Mouse (Mus musculus): Measurements from ENCODE around the gene Ghrh. TPM values are rescaled to one million over a fixed set of nuclear protein-coding genes. Genes with fewer than 3 reads are reported as not detected.

Gene Ghrh
- polyA plus RNA-seq, 2 experiments from 2014 or later: not detected

DNA sequence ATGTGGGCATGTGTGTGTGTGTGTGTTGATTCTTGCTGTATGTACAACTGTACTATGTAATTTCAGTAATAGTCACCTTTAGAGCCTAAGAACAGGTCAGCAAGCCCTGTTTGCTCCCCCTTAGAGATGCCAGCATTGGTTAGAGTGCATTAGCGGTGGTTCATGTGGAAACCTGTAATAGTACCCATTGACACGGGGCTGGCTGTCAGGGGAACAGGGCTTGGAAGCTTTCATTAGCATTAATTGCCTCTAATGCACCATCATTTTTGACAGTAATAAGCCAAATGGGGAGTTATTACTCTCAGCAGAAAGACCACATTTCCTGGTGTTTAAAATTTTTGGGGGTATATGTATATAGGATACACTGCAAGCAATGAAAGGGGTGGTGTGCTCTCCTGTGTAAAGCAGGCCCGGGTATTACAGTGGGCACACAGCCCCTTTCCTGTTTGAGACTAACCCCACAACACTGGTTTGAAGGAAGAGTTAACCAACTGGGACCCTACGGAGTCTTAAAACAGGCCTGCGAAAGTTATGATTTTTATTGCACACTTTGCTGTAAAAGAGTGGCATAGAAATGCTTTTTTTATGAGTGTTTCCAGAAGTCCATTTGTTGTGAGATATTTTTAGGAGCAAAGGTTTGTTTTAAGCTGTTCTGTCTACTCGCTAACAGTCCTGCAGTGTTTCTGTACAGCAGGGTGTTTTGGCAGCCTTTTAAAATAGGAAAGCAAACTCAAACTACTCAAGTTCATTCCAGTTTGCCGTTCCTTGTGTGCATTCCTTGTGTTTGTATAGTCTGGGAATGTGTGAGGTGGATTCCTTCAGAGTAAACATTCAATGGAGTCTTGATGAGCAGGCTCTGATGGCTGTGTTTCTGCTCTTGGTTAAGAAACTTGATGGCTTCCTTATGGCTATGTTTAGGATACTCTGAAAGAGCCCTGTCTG lies 40.9 kb downstream of the Ghrh start:
- no peak for ATAC-seq

DNA sequence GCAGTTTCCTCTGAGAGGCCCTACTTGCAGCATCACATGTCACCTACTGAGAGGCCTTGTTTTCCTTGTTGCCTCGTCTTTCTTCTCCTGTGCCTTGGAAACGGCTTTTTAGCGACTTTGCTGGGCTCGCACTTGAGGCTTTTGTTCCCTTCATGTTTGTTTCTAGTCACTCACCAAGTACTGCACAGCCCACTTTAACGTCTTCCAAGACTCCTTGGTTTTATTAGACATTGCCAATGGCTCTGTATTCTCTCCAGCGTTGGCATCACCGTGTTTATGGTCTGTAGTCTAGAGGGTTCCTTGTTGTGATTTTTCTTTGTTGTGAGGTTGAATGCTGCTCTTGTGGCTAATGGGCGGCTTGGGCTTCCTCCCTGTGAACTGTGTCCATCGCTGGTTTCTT lies 44.2 kb downstream of the Ghrh start:
- no peak for ATAC-seq

DNA sequence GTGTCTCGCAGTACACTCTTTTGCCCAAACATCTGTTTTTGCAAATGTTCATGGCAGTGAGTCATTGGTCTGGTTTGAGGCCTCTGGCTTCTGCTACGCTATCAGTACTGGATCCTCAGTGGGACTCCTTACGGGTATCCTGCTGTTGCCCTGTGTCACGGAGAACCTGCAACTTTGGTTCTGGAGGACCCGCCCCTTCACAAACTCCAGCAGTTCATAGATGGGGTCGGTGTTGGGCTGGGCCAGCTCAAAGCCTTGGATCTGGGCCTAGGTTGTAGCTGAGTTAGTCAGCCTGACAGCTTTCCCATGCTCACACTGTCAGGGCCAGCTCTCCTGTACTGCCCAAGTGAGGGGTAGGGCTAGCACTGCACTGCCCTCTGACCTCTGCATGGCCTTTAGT lies 47.3 kb downstream of the Ghrh start:
- ATAC-seq: no peak

DNA sequence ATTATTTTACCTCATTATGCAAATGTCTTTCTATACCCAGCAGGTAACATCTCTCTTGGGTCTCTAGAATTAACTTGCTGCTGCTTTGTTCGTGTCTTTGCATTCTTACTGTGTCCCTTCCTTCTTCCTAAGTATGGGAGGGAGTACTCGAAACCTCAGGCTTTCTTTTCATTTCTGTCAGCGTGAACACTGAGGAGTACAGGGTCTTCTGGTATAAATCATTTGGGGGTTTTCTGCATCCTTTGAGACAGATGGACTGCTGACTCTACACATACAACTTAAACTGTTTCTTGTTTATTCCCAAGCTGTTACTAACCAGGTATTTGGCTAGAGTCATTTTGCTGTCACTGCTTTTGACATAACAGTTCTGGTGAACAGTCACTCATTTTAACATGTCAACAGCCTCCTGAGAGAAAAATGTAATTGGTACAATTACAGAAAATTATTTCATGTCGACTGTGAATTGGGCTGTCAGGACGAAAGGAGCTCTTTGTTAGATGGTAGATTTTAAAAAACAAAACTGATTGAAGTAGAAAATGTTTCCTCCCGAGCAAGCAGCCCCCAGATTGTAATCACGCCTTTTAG lies 51.1 kb downstream of the Ghrh start:
- no peak for ATAC-seq

DNA sequence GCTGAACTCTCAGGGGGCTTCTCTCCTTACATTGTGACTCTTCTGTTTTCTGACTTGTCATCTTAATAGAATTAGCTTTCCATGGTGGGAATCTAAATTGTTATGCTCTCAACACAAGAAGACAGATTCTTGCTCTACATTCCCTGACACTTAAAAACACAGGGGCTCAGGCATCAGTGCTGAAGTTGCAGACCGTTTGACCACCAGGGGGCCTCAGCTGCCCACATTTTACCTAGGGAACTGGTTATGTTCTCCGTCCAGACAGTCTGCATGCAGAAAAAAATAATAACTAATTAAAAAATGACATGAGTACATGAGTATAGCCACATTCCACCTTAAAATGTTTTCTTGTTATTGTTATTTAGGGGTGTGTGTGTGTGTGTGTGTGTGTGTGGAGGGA lies 55.2 kb downstream of the Ghrh start:
- ATAC-seq: peak; percentile 36

DNA sequence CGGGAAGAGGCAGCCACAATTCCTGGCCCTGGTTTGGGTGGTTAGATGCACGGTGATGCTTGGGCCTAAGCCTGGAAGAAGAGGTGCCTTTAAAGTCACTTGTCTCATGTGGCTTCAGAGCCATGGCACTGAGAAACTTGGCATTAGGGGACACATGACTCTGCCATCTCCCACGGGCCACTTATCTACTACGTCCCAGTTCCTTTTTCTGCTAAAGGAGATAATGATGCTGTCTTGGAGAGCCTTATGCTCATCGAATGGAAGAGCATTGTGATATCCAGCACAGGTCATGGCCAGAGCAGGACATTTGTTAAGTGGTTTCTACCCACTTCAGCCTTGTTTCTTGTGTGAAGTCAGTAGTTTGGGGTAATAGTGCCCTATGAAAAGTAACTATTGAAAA lies 58.3 kb downstream of the Ghrh start:
- no peak for ATAC-seq

DNA sequence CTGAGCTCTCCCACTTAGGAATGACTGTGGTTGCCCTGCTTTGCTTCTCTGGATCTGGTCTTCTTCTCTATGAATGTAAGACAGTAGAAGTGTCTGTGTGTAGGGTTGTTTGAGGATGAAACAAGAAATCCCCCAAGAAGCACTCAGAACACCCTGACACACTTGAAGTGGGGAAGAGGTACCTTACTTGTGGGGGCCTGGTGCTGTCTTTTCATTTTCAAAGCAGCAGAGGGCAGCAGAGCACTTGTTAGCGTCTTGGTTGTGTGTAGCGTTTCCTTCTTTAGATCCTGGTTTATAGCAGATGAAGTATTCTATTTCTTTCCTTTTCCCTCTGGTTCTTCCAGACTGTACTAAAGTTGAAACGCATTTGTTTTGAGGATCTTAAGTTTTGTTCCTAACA lies 59.8 kb downstream of the Ghrh start:
- ATAC-seq: no peak

DNA sequence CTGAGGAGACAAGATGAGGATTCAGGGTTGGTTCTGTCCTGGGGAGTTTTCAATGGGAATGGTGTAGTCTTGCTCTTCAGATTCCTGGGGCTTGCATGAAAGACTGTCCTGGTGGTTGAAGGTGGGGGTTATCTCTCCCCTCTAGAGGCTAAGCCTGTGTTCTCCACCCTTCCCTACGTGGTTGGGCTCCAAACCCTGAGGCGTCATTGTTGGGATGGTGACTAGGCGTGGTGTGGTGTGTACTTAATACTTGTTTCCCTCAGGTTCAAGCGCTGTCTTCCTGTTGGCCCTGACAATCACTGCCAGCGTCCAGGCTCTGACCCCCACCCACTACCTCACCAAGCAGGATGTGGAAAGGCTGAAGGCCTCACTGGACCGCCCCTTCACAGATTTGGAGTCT lies 64.0 kb downstream of the Ghrh start:
- no peak for ATAC-seq

Other genes with a start within 250 kb of the Ghrh start
- gene Samhd1, start 212.2 kb downstream of the Ghrh start, polyA plus RNA-seq (2017; shearing (Covaris generic)): 100 to 1,000 TPM; 574 to 641 TPM
- gene Rbl1, start 143.0 kb downstream of the Ghrh start, polyA plus RNA-seq (2017; shearing (Covaris generic)): 10 to 100 TPM; 22.1 to 22.4 TPM
- gene Rpn2, start 68.5 kb downstream of the Ghrh start, polyA plus RNA-seq (2017; shearing (Covaris generic)): 100 to 1,000 TPM; 181 to 225 TPM
- not detected for gene Mroh8, start 68.0 kb downstream of the Ghrh start, polyA plus RNA-seq (2017; shearing (Covaris generic))
- gene Manbal, start 20.1 kb upstream of the Ghrh start, polyA plus RNA-seq (2017; shearing (Covaris generic)): 10 to 100 TPM; 30.7 to 54.6 TPM
- 1 to 10 TPM; 2.0 to 2.1 TPM for gene Src, start 70.9 kb upstream of the Ghrh start, polyA plus RNA-seq (2017; shearing (Covaris generic))
- under 1 TPM in 1 of 2 experiments, not detected in 1; 0.56 TPM for gene Nnat, start 212.6 kb upstream of the Ghrh start, polyA plus RNA-seq (2017; shearing (Covaris generic))
- 10 to 100 TPM; 12.9 to 17.7 TPM for gene Blcap, start 223.8 kb upstream of the Ghrh start, polyA plus RNA-seq (2017; shearing (Covaris generic))